8 mouse cellular contexts compared by ENCODE assay signal in the genomic region with DNA sequence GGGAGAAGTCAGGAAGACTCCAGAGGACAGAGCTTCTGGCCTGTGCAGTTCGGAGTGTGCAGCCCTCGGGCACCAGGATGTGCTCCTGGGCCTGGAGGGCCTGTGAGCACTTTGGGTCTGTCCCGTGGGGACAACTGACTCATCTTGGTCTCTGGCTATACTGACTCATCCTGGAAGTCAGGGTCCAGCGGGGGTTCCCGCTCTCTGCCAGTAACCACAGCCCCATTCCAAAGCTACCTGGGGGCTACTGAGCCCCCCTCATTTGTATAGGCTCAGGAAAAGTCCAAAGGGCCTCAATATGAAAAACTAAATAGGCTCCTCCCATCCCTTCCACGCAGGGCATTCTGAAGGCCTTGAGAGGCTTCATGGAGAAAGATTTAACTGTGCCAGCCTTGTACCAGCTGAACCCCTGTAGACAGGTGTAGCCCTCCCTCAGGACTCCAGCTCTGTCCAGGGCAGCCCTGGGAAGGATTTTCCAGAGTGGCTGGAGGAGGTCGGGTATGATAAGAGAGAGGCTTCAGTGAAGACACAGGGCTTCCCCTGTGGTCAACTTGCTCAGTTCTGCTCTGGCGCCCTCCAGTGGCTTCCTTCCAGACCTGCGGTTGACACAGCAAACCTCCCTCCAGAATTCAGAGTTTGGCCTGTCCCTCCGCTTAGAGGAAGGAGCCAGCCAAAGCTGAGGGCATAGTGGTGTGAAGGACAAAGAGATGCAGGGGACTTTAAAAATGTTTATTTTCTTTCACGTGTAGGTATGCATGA. TPM values are rescaled to one million over a fixed set of nuclear protein-coding genes. Genes with fewer than 3 reads are reported as not detected.
DNase-seq lines count a peak whose midpoint lies in the region; ATAC-seq and TF ChIP-seq lines count a peak whose summit lies in the region.

No protein-coding gene starts in this region.

- no peak overlapping the region for H3K9ac ChIP-seq in MEL (ENCODE audit: control insufficient read depth, low read depth, low read length, poor library complexity, severe bottlenecking)
- H3K9ac ChIP-seq in forebrain, postnatal 0 days: no peak overlapping the region
- no peak overlapping the region for H3K9ac ChIP-seq in hindbrain, embryonic 14.5 days

- H3K27me3 ChIP-seq in MEL (ENCODE audit: control insufficient read depth in 1 of 2, insufficient read depth in 2 of 2, low read length in 2 of 2): peaks cover 0 to 3% of the 10 kb centered on the region in 2 experiments; a peak in 2 of 4 replicates
- H3K27me3 ChIP-seq in forebrain, postnatal 0 days (ENCODE audit: insufficient read depth, low read length): no peaks in the 10 kb centered on the region
- no peaks in the 10 kb centered on the region for H3K27me3 ChIP-seq in hindbrain, embryonic 14.5 days (ENCODE audit: control insufficient read depth, insufficient read depth, low read length)

- TF ChIP-seq RAD21 in MEL (IDR thresholded peaks at IDR 0.05; ENCODE audit: low read depth, low read length): peak; percentile 76

- TF ChIP-seq POLR2A in MEL (IDR thresholded peaks at IDR 0.05; ENCODE audit: control insufficient read depth in 1 of 2, insufficient read depth in 1 of 2, low read depth in 1 of 2, low read length in 2 of 2, poor library complexity in 1 of 2): no peak

- no peak overlapping the region for H3K27ac ChIP-seq in MEL (ENCODE audit: control insufficient read depth, low read depth, low read length)
- no peak overlapping the region for H3K27ac ChIP-seq in forebrain, postnatal 0 days (ENCODE audit: low read depth, low read length)
- H3K27ac ChIP-seq in hindbrain, embryonic 14.5 days: no peak overlapping the region

- 0 out of 4 replicates have a peak, but pooled peaks cover 0 to 2% of the 10 kb centered on the region in 2 experiments for H3K4me1 ChIP-seq in MEL (ENCODE audit: control insufficient read depth in 1 of 2, insufficient read depth in 2 of 2, low read length in 2 of 2)
- 0 out of 2 replicates have a peak, but pooled peaks cover 7% of the 10 kb centered on the region for H3K4me1 ChIP-seq in forebrain, postnatal 0 days (ENCODE audit: insufficient read depth)
- no peaks in the 10 kb centered on the region for H3K4me1 ChIP-seq in hindbrain, embryonic 14.5 days (replicated peaks; ENCODE audit: control insufficient read depth, insufficient read depth, low read length)

- TF ChIP-seq EP300 in MEL (IDR thresholded peaks at IDR 0.05; ENCODE audit: low read depth in 1 of 2, low read length in 2 of 2): no peak

- no peak overlapping the region for H3K4me2 ChIP-seq in forebrain, postnatal 0 days (ENCODE audit: low read depth)
- H3K4me2 ChIP-seq in hindbrain, embryonic 14.5 days (replicated peaks): no peak overlapping the region

- H3K79me2 ChIP-seq in MEL (ENCODE audit: control insufficient read depth, insufficient read depth, low read length, poor library complexity): no peaks in the 10 kb centered on the region

- ATAC-seq in forebrain, postnatal 0 days: peak; percentile 55
- no peak for ATAC-seq in hindbrain, embryonic 14.5 days (ENCODE audit: low FRiP score)
- peak; percentile 100 for ATAC-seq in megakaryocyte, adult 5-6 weeks (ENCODE audit: poor library complexity, severe bottlenecking)

- H3K36me3 ChIP-seq in MEL (ENCODE audit: control insufficient read depth in 1 of 2, insufficient read depth in 2 of 2, low read length in 2 of 2): no peaks in the 10 kb centered on the region
- no peaks in the 10 kb centered on the region for H3K36me3 ChIP-seq in forebrain, postnatal 0 days (ENCODE audit: insufficient read depth)
- H3K36me3 ChIP-seq in hindbrain, embryonic 14.5 days (replicated peaks; ENCODE audit: control insufficient read depth, insufficient read depth): no peaks in the 10 kb centered on the region

- 43% methylated on average over 11 of the region's 11 CpGs for WGBS in forebrain, postnatal 0 days
- 45% methylated on average over 11 of the region's 11 CpGs for WGBS in hindbrain, embryonic 14.5 days

- no peak overlapping the region for H3K4me3 ChIP-seq in MEL (ENCODE audit: control insufficient read depth in 1 of 2, insufficient read depth in 1 of 2, low read depth in 2 of 2, low read length in 2 of 2)
- no peak overlapping the region for H3K4me3 ChIP-seq in forebrain, postnatal 0 days (ENCODE audit: low read depth, low read length)
- H3K4me3 ChIP-seq in hindbrain, embryonic 14.5 days (replicated peaks; ENCODE audit: low read length): no peak overlapping the region

- peak; percentile 82 for DNase-seq in MEL (ENCODE audit: low read depth, low spot score)
- peak; percentile 39 for DNase-seq in c-Kit-positive CD71-positive TER-119-negative erythroid progenitor cells, embryonic 14.5 days (ENCODE audit: low read depth)
- peak; percentile 80 for DNase-seq in forebrain, postnatal 0 days
- peak; percentile 78 for DNase-seq in hindbrain, embryonic 14.5 days (ENCODE audit: low spot score)
- DNase-seq in layer of hippocampus, postnatal 36 days: peak; percentile 75 to 81
- peak; percentile 42 to 70 for DNase-seq in right cerebral cortex, postnatal 36 days (ENCODE audit: low spot score in 2 of 2)
- peak; percentile 78 to 87 for DNase-seq in urinary bladder, postnatal 36 days (ENCODE audit: low spot score in 2 of 2)

- no peaks in the 10 kb centered on the region for H3K9me3 ChIP-seq in MEL (replicated peaks; ENCODE audit: insufficient read depth, low read length)
- no peaks in the 10 kb centered on the region for H3K9me3 ChIP-seq in forebrain, postnatal 0 days (ENCODE audit: low read length)
- H3K9me3 ChIP-seq in hindbrain, embryonic 14.5 days (ENCODE audit: control insufficient read depth, low read length): no peaks in the 10 kb centered on the region

- peak; percentile 75 to 97 (median 89) for TF ChIP-seq CTCF in MEL (IDR thresholded peaks at IDR 0.05 in 2 of 3, conservative IDR thresholded peaks at IDR 0.05 in 1 of 3; ENCODE audit: control insufficient read depth in 1 of 3, insufficient read depth in 1 of 3, low read depth in 2 of 3, low read length in 3 of 3, poor library complexity in 1 of 3, severe bottlenecking in 1 of 3)
- peak; percentile 84 for TF ChIP-seq CTCF in forebrain, postnatal 0 days (IDR thresholded peaks at IDR 0.05; ENCODE audit: low read depth)

TF ChIP-seq in MEL, 35 proteins besides CTCF, POLR2A, EP300 and RAD21 (continues in another document):
- TF ChIP-seq SMC3 (IDR thresholded peaks at IDR 0.05; ENCODE audit: low read depth, low read length): peak; percentile 84
- TF ChIP-seq ZC3H11A (IDR thresholded peaks at IDR 0.05; ENCODE audit: low read depth, low read length): peak; percentile 50; the same call in 1 of the 2 replicates

RNA-seq across cellular contexts. Expression of gene Lgals3bp, which starts 22.5 kb away (rescaled TPM):
- total RNA-seq in MEL (2012; rRNA removed): 1.4 and 3.0 TPM in 2 replicates
- 10 to 100 TPM in 1 of 2 experiments, not detected in 1; 18.3 TPM for polyA plus RNA-seq in MEL (2012; ENCODE audit: insufficient read depth in 1 of 2, insufficient read length in 2 of 2, low read depth in 1 of 2, low replicate concordance in 2 of 2, missing spikeins in 1 of 2)
- total RNA-seq in forebrain, postnatal 0 days (2014; rRNA removed): 15.5 and 15.6 TPM in 2 replicates
- 13.7 and 16.4 TPM in 2 replicates for polyA plus RNA-seq in forebrain, postnatal 0 days (2015; fragmentation: Nextera tagmentation; extraction: Ambion mirVana)
- 4.0 and 4.7 TPM in 2 replicates for polyA plus RNA-seq in hindbrain, embryonic 14.5 days (2014; fragmentation: Nextera tagmentation; extraction: Ambion mirVana)
- 10 to 100 TPM; 17.1 to 17.3 TPM for total RNA-seq in layer of hippocampus, postnatal 36 days (2021)
- 63.8 and 78.5 TPM in 2 replicates for total RNA-seq in megakaryocyte, adult 5-6 weeks (2015)
- total RNA-seq in megakaryocyte, adult 5-6 weeks (2017): 42.1 and 48.1 TPM in 2 replicates

RNA-seq across cellular contexts. Expression of gene Timp2, which starts 23.9 kb away (rescaled TPM):
- not detected in 2 replicates for total RNA-seq in MEL (2012; rRNA removed)
- polyA plus RNA-seq in MEL (2012; ENCODE audit: insufficient read depth in 1 of 2, insufficient read length in 2 of 2, low read depth in 1 of 2, low replicate concordance in 2 of 2, missing spikeins in 1 of 2): not detected
- 174 and 208 TPM in 2 replicates for total RNA-seq in forebrain, postnatal 0 days (2014; rRNA removed)
- polyA plus RNA-seq in forebrain, postnatal 0 days (2015; fragmentation: Nextera tagmentation; extraction: Ambion mirVana): 121 and 165 TPM in 2 replicates
- 94.3 and 114 TPM in 2 replicates for polyA plus RNA-seq in hindbrain, embryonic 14.5 days (2014; fragmentation: Nextera tagmentation; extraction: Ambion mirVana)
- total RNA-seq in layer of hippocampus, postnatal 36 days (2021): 100 to 1,000 TPM; 187 to 191 TPM
- 39.0 and 39.4 TPM in 2 replicates for total RNA-seq in megakaryocyte, adult 5-6 weeks (2015)
- total RNA-seq in megakaryocyte, adult 5-6 weeks (2017): 26.4 and 49.5 TPM in 2 replicates

RNA-seq across cellular contexts. Expression of gene Cep295nl, which starts 37.1 kb away (rescaled TPM):
- total RNA-seq in MEL (2012; rRNA removed): not detected in 2 replicates
- not detected for polyA plus RNA-seq in MEL (2012; ENCODE audit: insufficient read depth in 1 of 2, insufficient read length in 2 of 2, low read depth in 1 of 2, low replicate concordance in 2 of 2, missing spikeins in 1 of 2)
- total RNA-seq in forebrain, postnatal 0 days (2014; rRNA removed): 0.33 and 1.5 TPM in 2 replicates
- polyA plus RNA-seq in forebrain, postnatal 0 days (2015; fragmentation: Nextera tagmentation; extraction: Ambion mirVana): 0.14 and 0.21 TPM in 2 replicates
- polyA plus RNA-seq in hindbrain, embryonic 14.5 days (2014; fragmentation: Nextera tagmentation; extraction: Ambion mirVana): 0.17 TPM in 1 of 2 replicates, not detected in the other
- 1 to 10 TPM; 1.2 to 1.4 TPM for total RNA-seq in layer of hippocampus, postnatal 36 days (2021)
- total RNA-seq in megakaryocyte, adult 5-6 weeks (2015): 0.38 and 0.87 TPM in 2 replicates
- total RNA-seq in megakaryocyte, adult 5-6 weeks (2017): 0.66 and 1.6 TPM in 2 replicates

RNA-seq across cellular contexts. Expression of gene Cant1, which starts 39.5 kb away (rescaled TPM):
- total RNA-seq in MEL (2012; rRNA removed): 25.8 and 26.0 TPM in 2 replicates
- 100 to 1,000 TPM in 1 of 2 experiments, 10 to 100 TPM in 1; 34.4 to 145 TPM for polyA plus RNA-seq in MEL (2012; ENCODE audit: insufficient read depth in 1 of 2, insufficient read length in 2 of 2, low read depth in 1 of 2, low replicate concordance in 2 of 2, missing spikeins in 1 of 2)
- 38.6 and 52.4 TPM in 2 replicates for total RNA-seq in forebrain, postnatal 0 days (2014; rRNA removed)
- polyA plus RNA-seq in forebrain, postnatal 0 days (2015; fragmentation: Nextera tagmentation; extraction: Ambion mirVana): 27.8 and 31.6 TPM in 2 replicates
- 25.4 and 26.9 TPM in 2 replicates for polyA plus RNA-seq in hindbrain, embryonic 14.5 days (2014; fragmentation: Nextera tagmentation; extraction: Ambion mirVana)
- total RNA-seq in layer of hippocampus, postnatal 36 days (2021): 10 to 100 TPM; 39.9 TPM
- 18.9 and 19.2 TPM in 2 replicates for total RNA-seq in megakaryocyte, adult 5-6 weeks (2015)
- total RNA-seq in megakaryocyte, adult 5-6 weeks (2017): 16.9 and 19.0 TPM in 2 replicates

RNA-seq across cellular contexts. Expression of gene C1qtnf1, which starts 48.6 kb away (rescaled TPM):
- total RNA-seq in MEL (2012; rRNA removed): 0.07 and 0.27 TPM in 2 replicates
- polyA plus RNA-seq in MEL (2012; ENCODE audit: insufficient read depth in 1 of 2, insufficient read length in 2 of 2, low read depth in 1 of 2, low replicate concordance in 2 of 2, missing spikeins in 1 of 2): under 1 TPM in 1 of 2 experiments, not detected in 1; 0.72 TPM
- 5.1 and 8.5 TPM in 2 replicates for total RNA-seq in forebrain, postnatal 0 days (2014; rRNA removed)
- 5.4 and 5.9 TPM in 2 replicates for polyA plus RNA-seq in forebrain, postnatal 0 days (2015; fragmentation: Nextera tagmentation; extraction: Ambion mirVana)
- polyA plus RNA-seq in hindbrain, embryonic 14.5 days (2014; fragmentation: Nextera tagmentation; extraction: Ambion mirVana): 5.0 and 5.2 TPM in 2 replicates
- 1 to 10 TPM; 2.2 to 2.7 TPM for total RNA-seq in layer of hippocampus, postnatal 36 days (2021)
- total RNA-seq in megakaryocyte, adult 5-6 weeks (2015): not detected in 2 replicates
- not detected in 2 replicates for total RNA-seq in megakaryocyte, adult 5-6 weeks (2017)

Comparison
In these comparisons a context has a peak if more than half of its experiments do, and no peak if none do; other contexts are left out.
1. RNA of gene Timp2, which starts 23.9 kb away (total RNA-seq): 174 to 208 TPM in forebrain, postnatal 0 days, 187 to 191 TPM in layer of hippocampus, postnatal 36 days and 26.4 to 49.5 TPM in megakaryocyte, adult 5-6 weeks; not detected in MEL; every median in the first group is over 10 times any median in the second.
2. Peak in every context shown above with its lines, with median percentiles within 50 percentile points of each other: DNase-seq.